Mouse (Mus musculus) thymus, postnatal 4 days (tissue): ENCODE data around the gene Pax4.

Experiments
- DNase-seq: peaks from one replicate; pipeline ENCODE4 v3.0.0; 2021

Pax4 gene

DNA sequence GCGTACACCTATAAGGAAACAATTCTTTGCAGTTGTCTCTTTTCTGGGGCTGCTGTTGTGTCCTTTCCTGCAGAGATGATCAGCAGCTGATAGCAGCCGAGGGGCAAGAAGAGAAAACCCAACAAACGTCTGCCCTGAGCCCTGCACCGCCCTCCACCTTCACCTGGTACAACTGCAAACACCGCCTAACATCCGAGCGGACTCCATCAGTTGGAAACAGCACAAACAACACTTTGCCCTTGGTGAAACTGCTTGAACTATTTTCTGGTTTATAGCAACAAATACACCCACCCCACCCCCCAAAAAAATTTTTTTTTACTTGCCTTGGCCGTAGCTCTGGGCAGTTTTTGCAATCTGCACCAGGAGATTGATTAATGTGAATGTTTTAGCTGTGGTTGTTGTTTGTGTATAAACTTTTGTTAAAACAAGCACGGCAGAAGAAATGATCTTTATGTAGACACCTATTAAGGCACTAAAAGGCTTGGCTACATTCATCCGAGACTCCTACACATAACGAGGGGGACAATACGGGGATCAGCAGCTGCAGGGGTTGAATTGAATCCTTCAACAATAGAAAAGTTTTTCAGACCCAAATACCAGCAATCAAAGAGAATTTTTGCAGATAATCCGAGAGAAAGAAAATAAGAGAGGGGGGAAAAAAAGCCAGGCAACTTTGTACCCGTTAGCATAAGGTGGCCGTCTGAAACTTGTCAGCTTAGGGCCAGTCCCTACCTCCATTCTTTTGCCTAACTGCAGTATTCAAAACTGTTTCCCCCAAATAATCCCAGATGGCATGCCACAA, 52.9 kb downstream of the Pax4 start:
- no peak for DNase-seq
